ENCODE assay signal across 16 mouse cellular contexts in genomic region chr1:181017890-181018420, GRCm38 (mm10). TPM values are rescaled to one million over a fixed set of nuclear protein-coding genes. Genes with fewer than 3 reads are reported as not detected.
A peak's percentile ranks its signal among the peaks of the same experiment; 100 is the strongest.
DNase-seq lines count a peak whose midpoint lies in the region; ATAC-seq lines count a peak whose summit lies in the region.
"Had no signal": no experiment of that assay in that cellular context is flagged by ENCODE, and none has a peak within 500 bp of the region (broad histone marks: within the 10 kb centered on the region; RNA-seq: fewer than 3 reads in every experiment).

No protein-coding gene starts in this region.

- peak; percentile 6; the same call in 1 of the 2 replicates for ATAC-seq in forebrain, embryonic 14.5 days
- no peak for ATAC-seq in forebrain, embryonic 13.5 days
- no peak for ATAC-seq in megakaryocyte, adult 5-6 weeks (ENCODE audit: poor library complexity, severe bottlenecking)
- no peak for ATAC-seq in embryonic facial prominence, embryonic 13.5 days (ENCODE audit: insufficient number of reproducible peaks, insufficient read depth, low FRiP score, low TSS enrichment, low read depth)
- no peak for ATAC-seq in limb, embryonic 12.5 days (ENCODE audit: insufficient number of reproducible peaks, insufficient read depth, low FRiP score, low TSS enrichment, low read depth)

- H3K4me2 ChIP-seq in forebrain, embryonic 14.5 days (ENCODE audit: low read length), result no peak overlapping the region
- no peak overlapping the region for H3K4me2 ChIP-seq in forebrain, embryonic 13.5 days
- peak overlapping the region; percentile 94; the same call in 1 of the 2 replicates for H3K4me2 ChIP-seq in embryonic facial prominence, embryonic 13.5 days
- 0 out of 2 replicates have a peak overlapping the region, but pooled peaks have one; percentile 100 for H3K4me2 ChIP-seq in limb, embryonic 12.5 days

- no peaks in the 10 kb centered on the region for H3K9me3 ChIP-seq in forebrain, embryonic 14.5 days (replicated peaks; ENCODE audit: control insufficient read depth, low read length)
- H3K9me3 ChIP-seq in forebrain, embryonic 13.5 days (replicated peaks), result no peaks in the 10 kb centered on the region
- H3K9me3 ChIP-seq in megakaryocyte, embryonic 14.5 days, result peaks cover 3% of the 10 kb centered on the region
- no peaks in the 10 kb centered on the region for H3K9me3 ChIP-seq in embryonic facial prominence, embryonic 13.5 days
- H3K9me3 ChIP-seq in limb, embryonic 12.5 days, result no peaks in the 10 kb centered on the region
- H3K9me3 ChIP-seq: stomach, embryonic 15.5 days had no signal

- H3K36me3 ChIP-seq in forebrain, embryonic 14.5 days (ENCODE audit: control insufficient read depth, insufficient read depth, low read length), result no peaks in the 10 kb centered on the region
- no peaks in the 10 kb centered on the region for H3K36me3 ChIP-seq in forebrain, embryonic 13.5 days (ENCODE audit: poor library complexity, severe bottlenecking)
- no peaks in the 10 kb centered on the region for H3K36me3 ChIP-seq in megakaryocyte, embryonic 14.5 days (replicated peaks; ENCODE audit: low read length)
- no peaks in the 10 kb centered on the region for H3K36me3 ChIP-seq in embryonic facial prominence, embryonic 13.5 days
- no peaks in the 10 kb centered on the region for H3K36me3 ChIP-seq in limb, embryonic 12.5 days
- H3K36me3 ChIP-seq: stomach, embryonic 15.5 days had no signal

- no peak overlapping the region for H3K9ac ChIP-seq in forebrain, embryonic 14.5 days (ENCODE audit: low read length)
- H3K9ac ChIP-seq in forebrain, embryonic 13.5 days, result no peak overlapping the region
- H3K9ac ChIP-seq in embryonic facial prominence, embryonic 13.5 days, result no peak overlapping the region
- H3K9ac ChIP-seq in limb, embryonic 12.5 days (replicated peaks), result no peak overlapping the region
- H3K9ac ChIP-seq: stomach, embryonic 15.5 days had no signal

- no peak overlapping the region for H3K27ac ChIP-seq in forebrain, embryonic 14.5 days (ENCODE audit: low read depth, low read length)
- no peak overlapping the region for H3K27ac ChIP-seq in forebrain, embryonic 13.5 days
- no peak overlapping the region for H3K27ac ChIP-seq in embryonic facial prominence, embryonic 13.5 days
- no peak overlapping the region for H3K27ac ChIP-seq in limb, embryonic 12.5 days

- no peak overlapping the region for H3K4me3 ChIP-seq in forebrain, embryonic 14.5 days (ENCODE audit: low read depth, low read length)
- H3K4me3 ChIP-seq in forebrain, embryonic 13.5 days, result no peak overlapping the region
- peak overlapping the region; percentile 60 for H3K4me3 ChIP-seq in megakaryocyte, embryonic 14.5 days (replicated peaks)
- H3K4me3 ChIP-seq in embryonic facial prominence, embryonic 13.5 days, result no peak overlapping the region
- no peak overlapping the region for H3K4me3 ChIP-seq in limb, embryonic 12.5 days (replicated peaks)

- DNase-seq in forebrain, embryonic 14.5 days (ENCODE audit: low spot score), result no peak
- DNase-seq in frontal cortex, postnatal 14 days (ENCODE audit: low spot score in 2 of 2), result no peak
- DNase-seq in thymus, postnatal 4 days, result no peak

- 75% methylated on average over 13 of the region's 13 CpGs for WGBS in forebrain, embryonic 14.5 days
- 77% methylated on average over 13 of the region's 13 CpGs for WGBS in forebrain, embryonic 13.5 days
- whole genome bisulfite sequencing in embryonic facial prominence, embryonic 13.5 days, result 74% methylated on average over 13 of the region's 13 CpGs
- 71% methylated on average over 13 of the region's 13 CpGs for WGBS in limb, embryonic 12.5 days

- H3K4me1 ChIP-seq in forebrain, embryonic 14.5 days (ENCODE audit: control insufficient read depth, insufficient read depth, low read length), result peaks cover 4% of the 10 kb centered on the region
- H3K4me1 ChIP-seq in forebrain, embryonic 13.5 days, result peaks cover 17% of the 10 kb centered on the region
- H3K4me1 ChIP-seq in megakaryocyte, embryonic 14.5 days, result peaks cover 52% of the 10 kb centered on the region
- peaks cover 22% of the 10 kb centered on the region for H3K4me1 ChIP-seq in embryonic facial prominence, embryonic 13.5 days
- peaks cover 13% of the 10 kb centered on the region for H3K4me1 ChIP-seq in limb, embryonic 12.5 days (replicated peaks)

- H3K27me3 ChIP-seq in forebrain, embryonic 14.5 days (replicated peaks; ENCODE audit: control insufficient read depth, insufficient read depth, low read length), result no peaks in the 10 kb centered on the region
- H3K27me3 ChIP-seq in forebrain, embryonic 13.5 days, result peaks cover 12% of the 10 kb centered on the region
- H3K27me3 ChIP-seq in megakaryocyte, embryonic 14.5 days (replicated peaks), result peaks cover 76% of the 10 kb centered on the region
- peaks cover 12% of the 10 kb centered on the region for H3K27me3 ChIP-seq in embryonic facial prominence, embryonic 13.5 days
- peaks cover 13% of the 10 kb centered on the region for H3K27me3 ChIP-seq in limb, embryonic 12.5 days
- H3K27me3 ChIP-seq: stomach, embryonic 15.5 days had no signal

RNA-seq across cellular contexts. Expression of gene Ephx1, which starts 2.7 kb away (rescaled TPM):
- 4.1 and 5.5 TPM in 2 replicates for polyA plus RNA-seq in forebrain, embryonic 14.5 days (2014; fragmentation: Nextera tagmentation; extraction: Ambion mirVana)
- polyA plus RNA-seq in forebrain, embryonic 13.5 days (2015; fragmentation: Nextera tagmentation; extraction: Ambion mirVana), result 1.3 and 1.7 TPM in 2 replicates
- not detected in 2 replicates for polyA plus RNA-seq in megakaryocyte, embryonic 14.5 days (2012; ENCODE audit: insufficient read depth, low replicate concordance)
- 1.3 and 2.4 TPM in 2 replicates for total RNA-seq in megakaryocyte, adult 5-6 weeks (2015)
- 1.3 and 2.1 TPM in 2 replicates for total RNA-seq in megakaryocyte, adult 5-6 weeks (2017)
- 5.1 and 7.9 TPM in 2 replicates for polyA plus RNA-seq in embryonic facial prominence, embryonic 13.5 days (2015; fragmentation: Nextera tagmentation; extraction: Ambion mirVana)
- polyA plus RNA-seq in limb, embryonic 12.5 days (2016; fragmentation: Nextera tagmentation; extraction: Ambion mirVana), result 1.6 and 1.8 TPM in 2 replicates
- polyA plus RNA-seq: erythroblast, embryonic 14.5 days had no signal

RNA-seq across cellular contexts. Expression of gene 9130409I23Rik, which starts 33.1 kb away (rescaled TPM):
- polyA plus RNA-seq in forebrain, embryonic 14.5 days (2014; fragmentation: Nextera tagmentation; extraction: Ambion mirVana), result not detected in 2 replicates
- 0.11 TPM in 1 of 2 replicates, not detected in the other for polyA plus RNA-seq in forebrain, embryonic 13.5 days (2015; fragmentation: Nextera tagmentation; extraction: Ambion mirVana)
- polyA plus RNA-seq in megakaryocyte, embryonic 14.5 days (2012; ENCODE audit: insufficient read depth, low replicate concordance), result not detected in 2 replicates
- not detected in 2 replicates for total RNA-seq in megakaryocyte, adult 5-6 weeks (2015)
- total RNA-seq in megakaryocyte, adult 5-6 weeks (2017), result not detected in 2 replicates
- not detected in 2 replicates for polyA plus RNA-seq in embryonic facial prominence, embryonic 13.5 days (2015; fragmentation: Nextera tagmentation; extraction: Ambion mirVana)
- not detected in 2 replicates for polyA plus RNA-seq in limb, embryonic 12.5 days (2016; fragmentation: Nextera tagmentation; extraction: Ambion mirVana)
- total RNA-seq: CH12.LX; gastrocnemius, postnatal 36 days; heart, postnatal 25 days; left cerebral cortex, postnatal 10 days; midbrain, postnatal 0 days had no signal
- polyA plus RNA-seq: erythroblast, embryonic 14.5 days; lung, embryonic 16.5 days; midbrain, postnatal 0 days; stomach, embryonic 15.5 days had no signal

Comparison
In these comparisons a context has a peak if more than half of its experiments do, and no peak if none do; other contexts are left out.
1. H3K4me2 ChIP-seq: peak in embryonic facial prominence, embryonic 13.5 days (single experiment) and limb, embryonic 12.5 days (single experiment); none in forebrain, embryonic 14.5 days (single experiment) and forebrain, embryonic 13.5 days (single experiment).